Mouse (Mus musculus) C2C12 (cell line): ENCODE results near the gene Pla2g2f.

Experiments used
- CEBPB ChIP-seq: IDR thresholded peaks from one replicate; pipeline ENCODE4 v1.6.1; 2011; ENCODE audit warnings: low read depth, mild to moderate bottlenecking, control low read depth, moderate library complexity
- CTCF ChIP-seq: IDR thresholded peaks from one replicate; pipeline ENCODE4 v1.5.1; 2011; ENCODE audit not compliant: control insufficient read depth, insufficient read depth, insufficient read length
- FOSL1 ChIP-seq: IDR thresholded peaks from one replicate; pipeline ENCODE4 v1.8.0; 2011; ENCODE audit warnings: mild to moderate bottlenecking, low read length; ENCODE audit not compliant: poor library complexity, insufficient read depth, severe bottlenecking
- MAX ChIP-seq: IDR thresholded peaks from one replicate; pipeline ENCODE4 v1.6.1; 2011; ENCODE audit warnings: mild to moderate bottlenecking, control low read depth
- MYOD1 ChIP-seq: IDR thresholded peaks from one replicate; pipeline ENCODE4 v1.6.1; 2011; ENCODE audit warnings: low read depth; ENCODE audit not compliant: control insufficient read depth, insufficient read length
- MYOG ChIP-seq: IDR thresholded peaks from one replicate; pipeline ENCODE4 v1.6.1; 2011; ENCODE audit not compliant: control insufficient read depth, insufficient read length; ENCODE audit errors: extremely low read depth
- USF1 ChIP-seq: IDR thresholded peaks from one replicate; pipeline ENCODE4 v1.6.1; 2011; ENCODE audit warnings: low read depth, mild to moderate bottlenecking, control low read depth, moderate library complexity

DNA sequence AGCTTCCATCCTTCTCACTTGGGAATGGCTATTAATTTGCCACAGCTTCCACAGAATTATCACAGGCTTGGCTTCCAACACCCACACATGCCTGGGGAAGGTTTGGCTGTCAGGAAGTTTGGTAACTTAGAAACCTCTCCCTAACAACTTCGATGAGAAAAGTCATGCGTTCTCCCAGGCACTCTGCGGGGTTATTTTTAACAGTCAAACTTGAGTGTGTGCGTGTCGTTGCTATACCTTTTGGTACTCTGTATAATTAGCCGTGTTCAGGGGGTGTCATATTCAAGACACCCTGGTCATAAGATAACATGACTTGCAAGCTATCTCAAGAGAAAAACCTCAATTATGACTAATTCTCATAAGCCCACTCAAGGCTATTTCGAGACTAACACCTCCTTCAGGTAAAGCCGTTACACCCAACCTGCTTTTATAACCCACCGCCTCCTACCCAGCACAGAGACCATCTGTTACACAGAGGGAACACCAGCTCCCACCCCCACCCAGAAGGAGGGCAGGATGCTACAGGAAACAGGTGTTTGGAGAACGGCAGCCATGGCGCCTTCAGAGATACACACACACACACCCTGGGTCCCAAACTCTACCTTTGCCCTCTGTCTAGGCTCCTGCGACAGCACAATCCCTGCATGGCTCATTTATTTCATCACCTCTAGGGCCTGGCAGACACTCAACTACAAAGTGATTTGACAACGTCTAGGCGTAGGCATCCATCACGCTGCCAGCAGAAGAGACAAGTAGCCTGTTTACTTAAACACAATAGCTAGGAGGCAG lies 33.7 kb downstream of the Pla2g2f start:
- TF ChIP-seq CTCF (no peak), MYOD1 (no peak), USF1 (no peak), FOSL1 (no peak), CEBPB (no peak), MAX (no peak), MYOG (no peak)
